Mouse (Mus musculus) CH12.LX (cell line): ENCODE results near the gene Plcg2. TPM values are rescaled to one million over a fixed set of nuclear protein-coding genes. Genes with fewer than 3 reads are reported as not detected.
A peak's percentile ranks its signal among the peaks of the same experiment; 100 is the strongest.

ENCODE experiments used
- DNase-seq: peaks from one replicate; pipeline ENCODE4 v3.0.0-alpha.2; 2013; ENCODE audit errors: extremely low read depth
- H3K27ac ChIP-seq: 2 replicates; pipeline ENCODE4 v1.5.1; 2012; ENCODE audit warnings: low read depth, mild to moderate bottlenecking, control low read depth, moderate library complexity; ENCODE audit not compliant: insufficient read depth
- H3K27me3 ChIP-seq: replicated peaks from 2 replicates; pipeline ENCODE3; 2012; ENCODE audit warnings: inconsistent platforms
- H3K36me3 ChIP-seq, 2 experiments: replicated peaks in 1 of 2; 2 replicates each; pipeline versions ENCODE3 to v1.6.1; 2012; ENCODE audit warnings: inconsistent platforms in 1 of 2, low read length in 1 of 2, mild to moderate bottlenecking in 1 of 2, mixed read lengths in 1 of 2, moderate library complexity in 1 of 2; ENCODE audit not compliant: control insufficient read depth in 1 of 2, insufficient read depth in 1 of 2
- H3K4me1 ChIP-seq, 2 experiments: 2 replicates each; pipeline ENCODE4 v1.6.1; 2012; ENCODE audit warnings: inconsistent platforms in 1 of 2, moderate library complexity in 1 of 2; ENCODE audit not compliant: insufficient read depth in 2 of 2, control insufficient read depth in 1 of 2
- H3K4me2 ChIP-seq: 2 replicates; pipeline ENCODE4 v1.6.1; 2012; ENCODE audit warnings: low read depth, mild to moderate bottlenecking, control low read depth; ENCODE audit not compliant: poor library complexity, insufficient read depth, severe bottlenecking
- H3K4me3 ChIP-seq, 3 experiments: fragments of 150-350 bp in 1 of 3; sonication (generic) in 1 of 3; replicated peaks in 1 of 3; 2 replicates each; pipeline versions ENCODE3 to v1.5.1; 2011 to 2012; ENCODE audit warnings: low read depth in 2 of 3, low read length in 2 of 3, mild to moderate bottlenecking in 2 of 3, moderate library complexity in 2 of 3, control low read depth in 1 of 3, improper control_type of control experiment in 1 of 3, inconsistent platforms in 1 of 3, mixed read lengths in 1 of 3; ENCODE audit not compliant: poor library complexity in 1 of 3
- H3K79me2 ChIP-seq: replicated peaks from 2 replicates; pipeline ENCODE4 v1.6.1; 2012; ENCODE audit warnings: mild to moderate bottlenecking, moderate library complexity; ENCODE audit not compliant: control insufficient read depth, poor library complexity, insufficient read depth, severe bottlenecking; ENCODE audit errors: extremely low read depth
- H3K9ac ChIP-seq: 2 replicates; pipeline ENCODE4 v1.6.1; 2012; ENCODE audit warnings: low read depth, mild to moderate bottlenecking, control low read depth, moderate library complexity; ENCODE audit not compliant: insufficient read depth
- H3K9me3 ChIP-seq: replicated peaks from 2 replicates; pipeline ENCODE3; 2012; ENCODE audit warnings: low read length, inconsistent platforms, mixed read lengths
- CHD1 ChIP-seq: IDR thresholded peaks from 2 replicates; pipeline ENCODE4 v1.6.1; 2012; ENCODE audit warnings: low read depth, low read length, improper control_type of control experiment, inconsistent platforms
- CHD2 ChIP-seq: IDR thresholded peaks from 2 replicates; pipeline ENCODE4 v1.6.1; 2011; ENCODE audit warnings: low read length, improper control_type of control experiment
- E2F4 ChIP-seq: IDR thresholded peaks from 2 replicates; pipeline ENCODE4 v1.6.1; 2011; ENCODE audit warnings: low read depth, low read length, improper control_type of control experiment; ENCODE audit not compliant: insufficient replicate concordance
- EP300 ChIP-seq: IDR thresholded peaks from 2 replicates; pipeline ENCODE4 v1.6.1; 2011; ENCODE audit warnings: low read length, improper control_type of control experiment
- ETS1 ChIP-seq: conservative IDR thresholded peaks from 2 replicates; pipeline ENCODE4 v1.6.1; 2012; ENCODE audit warnings: low read depth, mild to moderate bottlenecking, inconsistent platforms, low read length, improper control_type of control experiment, moderate library complexity
- HCFC1 ChIP-seq: IDR thresholded peaks from 2 replicates; pipeline ENCODE4 v1.6.1; 2012; ENCODE audit warnings: low read depth, mild to moderate bottlenecking, inconsistent platforms, low read length, improper control_type of control experiment
- JUN ChIP-seq: IDR thresholded peaks from 2 replicates; pipeline ENCODE4 v1.6.1; 2011; ENCODE audit warnings: low read depth, mild to moderate bottlenecking, low read length, improper control_type of control experiment, moderate library complexity; ENCODE audit not compliant: insufficient read depth
- JUND ChIP-seq: conservative IDR thresholded peaks from 2 replicates; pipeline ENCODE4 v1.6.1; 2011; ENCODE audit warnings: low read depth, low read length, improper control_type of control experiment
- KAT2A ChIP-seq: IDR thresholded peaks from 2 replicates; pipeline ENCODE4 v1.6.1; 2012; ENCODE audit warnings: low read length, improper control_type of control experiment, inconsistent platforms; ENCODE audit not compliant: insufficient replicate concordance
- MAX ChIP-seq: IDR thresholded peaks from 2 replicates; pipeline ENCODE4 v1.6.1; 2011; ENCODE audit warnings: low read length, improper control_type of control experiment
- MAZ ChIP-seq: IDR thresholded peaks from 2 replicates; pipeline ENCODE4 v1.6.1; 2012; ENCODE audit warnings: low read depth, mild to moderate bottlenecking, inconsistent platforms, low read length, improper control_type of control experiment, moderate library complexity
- MEF2A ChIP-seq: IDR thresholded peaks from 2 replicates; pipeline ENCODE4 v1.6.1; 2014; ENCODE audit warnings: low read depth, mild to moderate bottlenecking, inconsistent platforms, low read length, improper control_type of control experiment, borderline replicate concordance
- NELFE ChIP-seq: IDR thresholded peaks from 2 replicates; pipeline ENCODE4 v1.6.1; 2011; ENCODE audit warnings: low read depth, low read length, improper control_type of control experiment
- NRF1 ChIP-seq: IDR thresholded peaks from 2 replicates; pipeline ENCODE4 v1.6.1; 2014; ENCODE audit warnings: low read depth, mild to moderate bottlenecking, inconsistent platforms, low read length, improper control_type of control experiment, moderate library complexity
- PAX5 ChIP-seq: IDR thresholded peaks from 2 replicates; pipeline ENCODE4 v1.6.1; 2012; ENCODE audit warnings: low read length, inconsistent platforms, mixed read lengths
- RAD21 ChIP-seq: IDR thresholded peaks from 2 replicates; pipeline ENCODE4 v1.6.1; 2011; ENCODE audit warnings: low read depth, mild to moderate bottlenecking, low read length, improper control_type of control experiment, moderate library complexity
- SMC3 ChIP-seq: IDR thresholded peaks from 2 replicates; pipeline ENCODE4 v1.6.1; 2011; ENCODE audit warnings: low read depth, low read length, improper control_type of control experiment
- TBP ChIP-seq: conservative IDR thresholded peaks from 2 replicates; pipeline ENCODE4 v1.6.1; 2011; ENCODE audit warnings: low read depth, low read length, improper control_type of control experiment
- TCF12 ChIP-seq: IDR thresholded peaks from 2 replicates; pipeline ENCODE4 v1.6.1; 2014; ENCODE audit warnings: low read depth, mild to moderate bottlenecking, inconsistent platforms, low read length, improper control_type of control experiment
- UBTF ChIP-seq: IDR thresholded peaks from 2 replicates; pipeline ENCODE4 v1.6.1; 2012; ENCODE audit warnings: low read depth, mild to moderate bottlenecking, inconsistent platforms, low read length, improper control_type of control experiment, moderate library complexity
- ZC3H11A ChIP-seq: IDR thresholded peaks from 2 replicates; pipeline ENCODE4 v1.6.1; 2012; ENCODE audit warnings: low read depth, mild to moderate bottlenecking, inconsistent platforms, low read length, improper control_type of control experiment
- ZMIZ1 ChIP-seq: IDR thresholded peaks from 2 replicates; pipeline ENCODE4 v1.6.1; 2012; ENCODE audit warnings: low read depth, mild to moderate bottlenecking, inconsistent platforms, low read length, improper control_type of control experiment
- ZNF384 ChIP-seq: IDR thresholded peaks from 2 replicates; pipeline ENCODE4 v1.6.1; 2012; ENCODE audit warnings: low read depth, low read length, improper control_type of control experiment, inconsistent platforms
- dilution Hi-C: fragments of 300-500 bp; cut with MboI; formaldehyde crosslinking; loops from 2 replicates; pipeline ENCODE4 v1.14.3; 2020; ENCODE audit warnings: low sequenced_read_pairs; ENCODE audit not compliant: extremely low pct_unique_long_range_greater_than_20kb, extremely low pct_ligation_motif_present
- in situ Hi-C: fragments of 300-500 bp; cut with MboI; formaldehyde crosslinking; loops from 3 replicates; pipeline ENCODE4 v1.14.3; 2019; ENCODE audit warnings: low sequenced_read_pairs, low pct_ligation_motif_present, low pct_unique_long_range_greater_than_20kb, mixed read lengths
- polyA plus RNA-seq: library from polyadenylated mRNA; unstranded; fragments of >175 nt; gene quantifications from 2 replicates; pipeline ENCODE4 v1.2.1, GENCODE M21; 2012; ENCODE audit warnings: low read depth; ENCODE audit not compliant: insufficient read length
- total RNA-seq, 2 experiments: library from RNA; depleted of rRNA; stranded (reverse); fragments of 300-350 nt in 1 of 2; fragments of >200 nt in 1 of 2; gene quantifications; 2 replicates each; pipeline ENCODE4 v1.2.3; 2012 to 2014

The Plcg2 gene
- total and polyA plus RNA-seq, 3 experiments: 129 to 196 (median 194) TPM

GRCm38 (mm10) chr8:117471174-117471573 lies 26.9 kb upstream of the Plcg2 start (continued):
- TF ChIP-seq KAT2A (no peak), HCFC1 (no peak; the same call in 1 of the 2 replicates), MAX (peak; percentile 63; the same call in 1 of the 2 replicates), TBP (no peak), ZMIZ1 (no peak), JUND (no peak)
- TF ChIP-seq, all 38 proteins: peak for 12

- H3K4me2 ChIP-seq: peak overlapping the region; percentile 37
- H3K27me3 ChIP-seq: no peaks in the 10 kb centered on the region
- dilution Hi-C loops: no loop called here
- no peak overlapping the region; the same call in 1 of the 2 replicates for H3K9ac ChIP-seq
- DNase-seq: no peak
- H3K9me3 ChIP-seq: no peaks in the 10 kb centered on the region
- TF ChIP-seq CHD1 (0 out of 2 replicates have a peak, but pooled peaks have one; percentile 44), SMC3 (no peak), RAD21 (no peak; the same call in 1 of the 2 replicates), PAX5 (no peak), MAZ (no peak), MEF2A (no peak), EP300 (no peak), ZC3H11A (no peak), ZNF384 (peak; percentile 91), JUN (no peak), CHD2 (peak; percentile 16; the same call in 1 of the 2 replicates), NELFE (no peak), ETS1 (no peak), TCF12 (0 out of 2 replicates have a peak, but pooled peaks have one; percentile 12), NRF1 (no peak), E2F4 (no peak), UBTF (no peak), HCFC1 (no peak)
- peaks cover 18 to 65% of the 10 kb centered on the region in 2 experiments for H3K4me1 ChIP-seq
- H3K79me2 ChIP-seq: no peaks in the 10 kb centered on the region
- no peaks in the 10 kb centered on the region for H3K36me3 ChIP-seq
- H3K4me3 ChIP-seq: no peak overlapping the region
- in situ Hi-C loops: loop anchor here (5.0 to 10.0 kb wide), 4 partner anchors 84 to 477 kb away; partner anchors contain the start of gene Gcsh
- H3K27ac ChIP-seq: peak overlapping the region; percentile 93
Observed at GRCm38 (mm10) chr8:117471655-117472054, 26.4 kb upstream of the Plcg2 start.
